Mouse (Mus musculus): ENCODE results near the gene Vdr.

GRCm38 (mm10) chr15:97839473-97839872 is 71.0 kb downstream of the Vdr start:
- TF ChIP-seq EP300 (IDR thresholded peaks at IDR 0.05; ENCODE audit: low read depth) (no peak), CTCF (IDR thresholded peaks at IDR 0.05; ENCODE audit: low read depth) (no peak)

All from liver, embryonic 14.5 days (tissue).